Comparison of ENCODE assay signal across 8 mouse cellular contexts in genomic region chr14:101729972-101730692, GRCm38 (mm10). TPM values are rescaled to one million over a fixed set of nuclear protein-coding genes. Genes with fewer than 3 reads are reported as not detected.
DNase-seq lines count a peak whose midpoint lies in the region; ATAC-seq and TF ChIP-seq lines count a peak whose summit lies in the region.

No protein-coding gene starts in this region.

- peak overlapping the region; percentile 82; the same call in 1 of the 2 replicates for H3K27ac ChIP-seq in kidney, postnatal 0 days
- peak overlapping the region; percentile 41; the same call in 1 of the 2 replicates for H3K27ac ChIP-seq in brown adipose tissue, adult 24 weeks (replicated peaks; ENCODE audit: low read depth, low read length)
- H3K27ac ChIP-seq in heart, embryonic 14.5 days (replicated peaks in 1 of 2; ENCODE audit: control insufficient read depth in 1 of 2, insufficient read depth in 1 of 2, low read depth in 2 of 2, low read length in 2 of 2): no peak overlapping the region
- H3K27ac ChIP-seq in liver, embryonic 15.5 days (replicated peaks): no peak overlapping the region
- no peak overlapping the region for H3K27ac ChIP-seq in stomach, embryonic 16.5 days (ENCODE audit: low read length)

- 2% methylated on average over 28 of the region's 28 CpGs for WGBS in kidney, postnatal 0 days
- under 1% methylated on average over 28 of the region's 28 CpGs for WGBS in heart, embryonic 14.5 days
- 3% methylated on average over 28 of the region's 28 CpGs for WGBS in liver, embryonic 15.5 days (ENCODE audit: insufficient replicate concordance)
- 1% methylated on average over 28 of the region's 28 CpGs for WGBS in stomach, embryonic 16.5 days

- no peaks in the 10 kb centered on the region for H3K27me3 ChIP-seq in kidney, postnatal 0 days (ENCODE audit: insufficient read depth, low read length)
- no peaks in the 10 kb centered on the region for H3K27me3 ChIP-seq in heart, embryonic 14.5 days (ENCODE audit: control insufficient read depth, insufficient read depth, low read length)
- peaks cover 53% of the 10 kb centered on the region for H3K27me3 ChIP-seq in liver, embryonic 15.5 days
- peaks cover 6% of the 10 kb centered on the region; the same call in 1 of the 2 replicates for H3K27me3 ChIP-seq in stomach, embryonic 16.5 days (ENCODE audit: control insufficient read depth, insufficient read depth, low read length)

- no peak for TF ChIP-seq CTCF in kidney, postnatal 0 days (IDR thresholded peaks at IDR 0.05; ENCODE audit: low read depth)

- no peak for DNase-seq in kidney, postnatal 0 days (ENCODE audit: low spot score)
- no peak for DNase-seq in kidney, adult 11 months
- no peak for DNase-seq in T-cell, adult 2 months (ENCODE audit: low spot score)
- no peak for DNase-seq in layer of hippocampus, postnatal 36 days

- H3K9me3 ChIP-seq in kidney, postnatal 0 days (replicated peaks; ENCODE audit: low read length): no peaks in the 10 kb centered on the region
- no peaks in the 10 kb centered on the region for H3K9me3 ChIP-seq in heart, embryonic 14.5 days (ENCODE audit: control insufficient read depth, low read length)
- no peaks in the 10 kb centered on the region for H3K9me3 ChIP-seq in liver, embryonic 15.5 days (replicated peaks)
- no peaks in the 10 kb centered on the region for H3K9me3 ChIP-seq in stomach, embryonic 16.5 days (replicated peaks; ENCODE audit: control insufficient read depth, low read length)

- ATAC-seq in kidney, postnatal 0 days (replicated peaks; ENCODE audit: low FRiP score, low read depth): peak; percentile 44
- no peak for ATAC-seq in heart, embryonic 14.5 days (ENCODE audit: insufficient number of reproducible peaks, insufficient read depth, low FRiP score, low read depth)
- ATAC-seq in liver, embryonic 15.5 days (ENCODE audit: insufficient read depth): no peak
- ATAC-seq in stomach, embryonic 16.5 days (ENCODE audit: insufficient read depth, low FRiP score): peak; percentile 62

- H3K4me3 ChIP-seq in kidney, postnatal 0 days (replicated peaks; ENCODE audit: low read depth, low read length): peak overlapping the region; percentile 70
- peak overlapping the region; percentile 88 for H3K4me3 ChIP-seq in brown adipose tissue, adult 24 weeks (ENCODE audit: insufficient read depth, low read depth, low read length)
- H3K4me3 ChIP-seq in heart, embryonic 14.5 days (ENCODE audit: control insufficient read depth in 1 of 2, insufficient read depth in 1 of 2, low read depth in 1 of 2, low read length in 2 of 2): peak overlapping the region; percentile 85 to 87
- H3K4me3 ChIP-seq in liver, embryonic 15.5 days (replicated peaks): peak overlapping the region; percentile 54
- H3K4me3 ChIP-seq in stomach, embryonic 16.5 days (replicated peaks; ENCODE audit: low read length): peak overlapping the region; percentile 79

- H3K4me2 ChIP-seq in kidney, postnatal 0 days (ENCODE audit: low read length): peak overlapping the region; percentile 96
- H3K4me2 ChIP-seq in heart, embryonic 14.5 days (ENCODE audit: low read length): peak overlapping the region; percentile 97
- H3K4me2 ChIP-seq in liver, embryonic 15.5 days: peak overlapping the region; percentile 72
- peak overlapping the region; percentile 100 for H3K4me2 ChIP-seq in stomach, embryonic 16.5 days (ENCODE audit: low read depth, low read length)

- 0 out of 2 replicates have a peak, but pooled peaks cover 10% of the 10 kb centered on the region for H3K4me1 ChIP-seq in kidney, postnatal 0 days (replicated peaks; ENCODE audit: insufficient read depth, low read length)
- 0 out of 2 replicates have a peak, but pooled peaks cover 2% of the 10 kb centered on the region for H3K4me1 ChIP-seq in brown adipose tissue, adult 24 weeks (ENCODE audit: control insufficient read depth, insufficient read depth, insufficient read length, low read length)
- peaks cover 9 to 19% of the 10 kb centered on the region in 2 experiments for H3K4me1 ChIP-seq in heart, embryonic 14.5 days (ENCODE audit: control insufficient read depth in 2 of 2, insufficient read depth in 2 of 2, low read length in 2 of 2)
- no peaks in the 10 kb centered on the region; the same call in 1 of the 2 replicates for H3K4me1 ChIP-seq in liver, embryonic 15.5 days (replicated peaks)
- H3K4me1 ChIP-seq in stomach, embryonic 16.5 days (ENCODE audit: control insufficient read depth, insufficient read depth, low read length): peaks cover 3% of the 10 kb centered on the region; the same call in 1 of the 2 replicates

- peak overlapping the region; percentile 65 for H3K9ac ChIP-seq in kidney, postnatal 0 days (ENCODE audit: low read depth, low read length)
- H3K9ac ChIP-seq in heart, embryonic 14.5 days (ENCODE audit: low read length): peak overlapping the region; percentile 85
- no peak overlapping the region for H3K9ac ChIP-seq in liver, embryonic 15.5 days
- H3K9ac ChIP-seq in stomach, embryonic 16.5 days (ENCODE audit: low read length): peak overlapping the region; percentile 81

- H3K36me3 ChIP-seq in kidney, postnatal 0 days (ENCODE audit: insufficient read depth, low read length): no peaks in the 10 kb centered on the region
- no peaks in the 10 kb centered on the region for H3K36me3 ChIP-seq in heart, embryonic 14.5 days (ENCODE audit: control insufficient read depth, insufficient read depth, low read length)
- H3K36me3 ChIP-seq in liver, embryonic 15.5 days (replicated peaks): no peaks in the 10 kb centered on the region
- H3K36me3 ChIP-seq in stomach, embryonic 16.5 days (ENCODE audit: control insufficient read depth, insufficient read depth, low read length): no peaks in the 10 kb centered on the region

RNA-seq across cellular contexts. Expression of gene Lmo7, which starts 0.4 kb away (rescaled TPM):
- 13.9 and 14.2 TPM in 2 replicates for polyA plus RNA-seq in kidney, postnatal 0 days (2015; fragmentation: Nextera tagmentation; extraction: Ambion mirVana)
- polyA plus RNA-seq in brown adipose tissue, adult 24 weeks (2012; ENCODE audit: insufficient read depth, insufficient read length, missing spikeins): 6.6 and 17.4 TPM in 2 replicates
- polyA plus RNA-seq in heart, embryonic 14.5 days (2014; fragmentation: Nextera tagmentation; extraction: Ambion mirVana): 241 and 275 TPM in 2 replicates
- polyA plus RNA-seq in liver, embryonic 15.5 days (2015; fragmentation: Nextera tagmentation; extraction: Ambion mirVana): 2.7 and 3.7 TPM in 2 replicates
- 29.1 and 34.2 TPM in 2 replicates for polyA plus RNA-seq in stomach, embryonic 16.5 days (2015; fragmentation: Nextera tagmentation; extraction: Ambion mirVana)
- 100 to 1,000 TPM; 123 to 137 TPM for total RNA-seq in layer of hippocampus, postnatal 36 days (2021)

RNA-seq across cellular contexts. Expression of gene Gm9922, which starts 0.5 kb away (rescaled TPM):
- polyA plus RNA-seq in kidney, postnatal 0 days (2015; fragmentation: Nextera tagmentation; extraction: Ambion mirVana): 8.6 and 10.1 TPM in 2 replicates
- 5.8 TPM in 1 of 2 replicates, not detected in the other for polyA plus RNA-seq in brown adipose tissue, adult 24 weeks (2012; ENCODE audit: insufficient read depth, insufficient read length, missing spikeins)
- 3.8 and 5.3 TPM in 2 replicates for polyA plus RNA-seq in heart, embryonic 14.5 days (2014; fragmentation: Nextera tagmentation; extraction: Ambion mirVana)
- polyA plus RNA-seq in liver, embryonic 15.5 days (2015; fragmentation: Nextera tagmentation; extraction: Ambion mirVana): 0.31 TPM in 1 of 2 replicates, not detected in the other
- polyA plus RNA-seq in stomach, embryonic 16.5 days (2015; fragmentation: Nextera tagmentation; extraction: Ambion mirVana): 1.7 TPM in 1 of 2 replicates, not detected in the other
- total RNA-seq in layer of hippocampus, postnatal 36 days (2021): not detected

Comparison
In these comparisons a context has a peak if more than half of its experiments do, and no peak if none do; other contexts are left out.
1. ATAC-seq: peak in kidney, postnatal 0 days (single experiment) and stomach, embryonic 16.5 days (single experiment); none in heart, embryonic 14.5 days (single experiment) and liver, embryonic 15.5 days (single experiment).
2. H3K27ac ChIP-seq: peak in kidney, postnatal 0 days (single experiment) and brown adipose tissue, adult 24 weeks (single experiment); none in heart, embryonic 14.5 days (0 of 2), liver, embryonic 15.5 days (single experiment) and stomach, embryonic 16.5 days (single experiment).
3. Peak in every context shown above with its lines, with median percentiles within 50 percentile points of each other: H3K4me2 ChIP-seq and H3K4me3 ChIP-seq.